In genomic region chr5:39643924-39644826, GRCm38 (mm10) we compare ENCODE assay signal across 7 mouse cellular contexts.
DNase-seq lines count a peak whose midpoint lies in the region; ATAC-seq and TF ChIP-seq lines count a peak whose summit lies in the region.

No protein-coding gene starts in this region.

- no peaks in the 10 kb centered on the region for H3K9me3 ChIP-seq in forebrain, embryonic 13.5 days (replicated peaks)
- H3K9me3 ChIP-seq in heart, postnatal 0 days (replicated peaks; ENCODE audit: control insufficient read depth, low read length) = no peaks in the 10 kb centered on the region
- H3K9me3 ChIP-seq in liver, embryonic 15.5 days (replicated peaks) = no peaks in the 10 kb centered on the region
- H3K9me3 ChIP-seq in neural tube, embryonic 11.5 days (ENCODE audit: control insufficient read depth, low read length) = no peaks in the 10 kb centered on the region
- H3K9me3 ChIP-seq in stomach, embryonic 15.5 days = no peaks in the 10 kb centered on the region

- H3K4me3 ChIP-seq in forebrain, embryonic 13.5 days = peak overlapping the region; percentile 71
- H3K4me3 ChIP-seq in heart, postnatal 0 days (ENCODE audit: low read depth, low read length) = peak overlapping the region; percentile 62
- peak overlapping the region; percentile 45 for H3K4me3 ChIP-seq in liver, embryonic 15.5 days (replicated peaks)
- peak overlapping the region; percentile 56 for H3K4me3 ChIP-seq in neural tube, embryonic 11.5 days (ENCODE audit: low read depth, low read length)
- peak overlapping the region; percentile 56 for H3K4me3 ChIP-seq in stomach, embryonic 15.5 days (replicated peaks)

- peak; percentile 89 for DNase-seq in heart, postnatal 0 days (ENCODE audit: low spot score)
- peak; percentile 64 for DNase-seq in large intestine, adult 2 months (ENCODE audit: low read depth, low spot score)
- DNase-seq in neural tube, embryonic 11.5 days (ENCODE audit: low spot score) = peak; percentile 90

- TF ChIP-seq CTCF in heart, postnatal 0 days (IDR thresholded peaks at IDR 0.05; ENCODE audit: low read depth) = peak; percentile 64

- under 1% methylated on average over 54 of the region's 56 CpGs for WGBS in forebrain, embryonic 13.5 days
- WGBS in heart, postnatal 0 days = under 1% methylated on average over 55 of the region's 56 CpGs
- under 1% methylated on average over 54 of the region's 56 CpGs for WGBS in large intestine, adult 2 months
- WGBS in liver, embryonic 15.5 days (ENCODE audit: insufficient replicate concordance) = under 1% methylated on average over 56 of the region's 56 CpGs
- WGBS in neural tube, embryonic 11.5 days = 1% methylated on average over 55 of the region's 56 CpGs
- under 1% methylated on average over 56 of the region's 56 CpGs for WGBS in stomach, embryonic 15.5 days

- no peaks in the 10 kb centered on the region for H3K36me3 ChIP-seq in forebrain, embryonic 13.5 days (ENCODE audit: poor library complexity, severe bottlenecking)
- H3K36me3 ChIP-seq in heart, postnatal 0 days (replicated peaks; ENCODE audit: control insufficient read depth, insufficient read depth, low read length) = no peaks in the 10 kb centered on the region
- no peaks in the 10 kb centered on the region for H3K36me3 ChIP-seq in liver, embryonic 15.5 days (replicated peaks)
- no peaks in the 10 kb centered on the region for H3K36me3 ChIP-seq in neural tube, embryonic 11.5 days (ENCODE audit: control insufficient read depth, insufficient read depth, low read length)
- no peaks in the 10 kb centered on the region for H3K36me3 ChIP-seq in stomach, embryonic 15.5 days

- peaks cover 16% of the 10 kb centered on the region for H3K4me1 ChIP-seq in forebrain, embryonic 13.5 days
- peaks cover 16% of the 10 kb centered on the region; the same call in 1 of the 2 replicates for H3K4me1 ChIP-seq in heart, postnatal 0 days (ENCODE audit: control insufficient read depth, insufficient read depth)
- 0 out of 2 replicates have a peak, but pooled peaks cover 3% of the 10 kb centered on the region for H3K4me1 ChIP-seq in liver, embryonic 15.5 days (replicated peaks)
- H3K4me1 ChIP-seq in neural tube, embryonic 11.5 days (ENCODE audit: control insufficient read depth, insufficient read depth, low read length) = peaks cover 3% of the 10 kb centered on the region; the same call in 1 of the 2 replicates
- H3K4me1 ChIP-seq in stomach, embryonic 15.5 days = 0 out of 2 replicates have a peak, but pooled peaks cover 6% of the 10 kb centered on the region

- H3K4me2 ChIP-seq in forebrain, embryonic 13.5 days = peak overlapping the region; percentile 93
- peak overlapping the region; percentile 83 for H3K4me2 ChIP-seq in heart, postnatal 0 days (ENCODE audit: low read depth, low read length)
- peak overlapping the region; percentile 68 for H3K4me2 ChIP-seq in liver, embryonic 15.5 days
- peak overlapping the region; percentile 90 for H3K4me2 ChIP-seq in neural tube, embryonic 11.5 days (ENCODE audit: low read depth)
- H3K4me2 ChIP-seq in stomach, embryonic 15.5 days = peak overlapping the region; percentile 94

- TF ChIP-seq EP300 in heart, postnatal 0 days (IDR thresholded peaks at IDR 0.05; ENCODE audit: low read depth) = no peak

- ATAC-seq in cerebellum, adult (ENCODE audit: insufficient number of reproducible peaks, low FRiP score, low TSS enrichment) = peak; percentile 96
- peak; percentile 96 for ATAC-seq in forebrain, embryonic 13.5 days
- ATAC-seq in heart, postnatal 0 days (ENCODE audit: insufficient read depth, low read depth) = peak; percentile 94
- ATAC-seq in liver, embryonic 15.5 days (ENCODE audit: insufficient read depth) = peak; percentile 74
- ATAC-seq in neural tube, embryonic 11.5 days (ENCODE audit: insufficient read depth, low FRiP score, low TSS enrichment) = peak; percentile 96
- ATAC-seq in stomach, embryonic 15.5 days (ENCODE audit: insufficient read depth, low FRiP score, low read depth) = peak; percentile 98

- H3K27ac ChIP-seq in forebrain, embryonic 13.5 days = no peak overlapping the region
- H3K27ac ChIP-seq in heart, postnatal 0 days (ENCODE audit: low read depth) = no peak overlapping the region
- H3K27ac ChIP-seq in liver, embryonic 15.5 days (replicated peaks) = no peak overlapping the region
- no peak overlapping the region for H3K27ac ChIP-seq in neural tube, embryonic 11.5 days (ENCODE audit: low read depth, low read length)
- no peak overlapping the region for H3K27ac ChIP-seq in stomach, embryonic 15.5 days

- H3K9ac ChIP-seq in forebrain, embryonic 13.5 days = peak overlapping the region; percentile 76
- H3K9ac ChIP-seq in heart, postnatal 0 days (replicated peaks; ENCODE audit: low read depth, low read length) = peak overlapping the region; percentile 17; the same call in 1 of the 2 replicates
- H3K9ac ChIP-seq in liver, embryonic 15.5 days = no peak overlapping the region
- peak overlapping the region; percentile 63 for H3K9ac ChIP-seq in neural tube, embryonic 11.5 days (ENCODE audit: low read length)
- H3K9ac ChIP-seq in stomach, embryonic 15.5 days = peak overlapping the region; percentile 33; the same call in 1 of the 2 replicates

- peaks cover 21% of the 10 kb centered on the region; the same call in 1 of the 2 replicates for H3K27me3 ChIP-seq in forebrain, embryonic 13.5 days
- peaks cover 39% of the 10 kb centered on the region for H3K27me3 ChIP-seq in heart, postnatal 0 days (ENCODE audit: control insufficient read depth, insufficient read depth, low read length)
- H3K27me3 ChIP-seq in liver, embryonic 15.5 days = peaks cover 41% of the 10 kb centered on the region
- peaks cover 11% of the 10 kb centered on the region; the same call in 1 of the 2 replicates for H3K27me3 ChIP-seq in neural tube, embryonic 11.5 days (ENCODE audit: control insufficient read depth, insufficient read depth, low read length)
- no peaks in the 10 kb centered on the region for H3K27me3 ChIP-seq in stomach, embryonic 15.5 days (replicated peaks)
